Mouse (Mus musculus) MN1 (cell line): ENCODE measurements around the gene Fam214a.

Source experiments
- DNase-seq: peaks from one replicate; pipeline ENCODE4 v3.0.0-alpha.2; 2016; ENCODE audit warnings: low spot score

Fam214a gene

GRCm38 (mm10) chr9:74951491-74951890 is 1.2 kb upstream of the Fam214a start:
- DNase-seq = no peak

- peak; percentile 65 for DNase-seq
Observed at GRCm38 (mm10) chr9:74952106-74952505, 578 bp upstream of the Fam214a start.

GRCm38 (mm10) chr9:74953265-74953958 is 728 bp downstream of the Fam214a start:
- peak; percentile 77 for DNase-seq

- no peak for DNase-seq
Observed at GRCm38 (mm10) chr9:74953959-74954279, 1.2 kb downstream of the Fam214a start.

GRCm38 (mm10) chr9:74954387-74954786 is 1.7 kb downstream of the Fam214a start:
- DNase-seq = no peak

- DNase-seq = no peak
Observed at GRCm38 (mm10) chr9:74960630-74961029, 7.9 kb downstream of the Fam214a start.

- no peak for DNase-seq
Observed at GRCm38 (mm10) chr9:74961073-74961575, 8.4 kb downstream of the Fam214a start.

- DNase-seq = no peak
Observed at GRCm38 (mm10) chr9:74963953-74964352, 11.3 kb downstream of the Fam214a start.

GRCm38 (mm10) chr9:74964866-74965384 is 12.2 kb downstream of the Fam214a start:
- no peak for DNase-seq

- DNase-seq = no peak
Observed at GRCm38 (mm10) chr9:74966200-74966599, 13.5 kb downstream of the Fam214a start.

GRCm38 (mm10) chr9:74968647-74969428 is 16.2 kb downstream of the Fam214a start:
- no peak for DNase-seq

- DNase-seq = no peak
Observed at GRCm38 (mm10) chr9:74970591-74970990, 17.9 kb downstream of the Fam214a start.

- no peak for DNase-seq
Observed at GRCm38 (mm10) chr9:74971191-74971976, 18.7 kb downstream of the Fam214a start.

- no peak for DNase-seq
Observed at GRCm38 (mm10) chr9:74972736-74973135, 20.1 kb downstream of the Fam214a start.

GRCm38 (mm10) chr9:74973154-74973553 is 20.5 kb downstream of the Fam214a start:
- DNase-seq = no peak

- peak; percentile 39 for DNase-seq
Observed at GRCm38 (mm10) chr9:74974758-74975157, 22.1 kb downstream of the Fam214a start.

- peak; percentile 38 for DNase-seq
Observed at GRCm38 (mm10) chr9:74975416-74975815, 22.7 kb downstream of the Fam214a start.

- DNase-seq = peak; percentile 92
Observed at GRCm38 (mm10) chr9:74975911-74976563, 23.4 kb downstream of the Fam214a start.

- DNase-seq = no peak
Observed at GRCm38 (mm10) chr9:74977251-74977650, 24.6 kb downstream of the Fam214a start.

GRCm38 (mm10) chr9:74977962-74978361 is 25.3 kb downstream of the Fam214a start:
- DNase-seq = no peak

- no peak for DNase-seq
Observed at GRCm38 (mm10) chr9:74978868-74979267, 26.2 kb downstream of the Fam214a start.

- no peak for DNase-seq
Observed at GRCm38 (mm10) chr9:74979371-74979770, 26.7 kb downstream of the Fam214a start.
